10 mouse cellular contexts compared by ENCODE assay signal in genomic region chr11:44619887-44620693, GRCm38 (mm10). TPM values are rescaled to one million over a fixed set of nuclear protein-coding genes. Genes with fewer than 3 reads are reported as not detected.
DNase-seq lines count a peak whose midpoint lies in the region; ATAC-seq and TF ChIP-seq lines count a peak whose summit lies in the region.
"Had no signal": no experiment of that assay in that cellular context is flagged by ENCODE, and none has a peak within 500 bp of the region (broad histone marks: within the 10 kb centered on the region; RNA-seq: fewer than 3 reads in every experiment).

No protein-coding gene starts in this region.

- no peak for ATAC-seq in forebrain, postnatal 0 days
- no peak for ATAC-seq in intestine, embryonic 15.5 days
- ATAC-seq in neural tube, embryonic 11.5 days (ENCODE audit: insufficient read depth, low FRiP score, low TSS enrichment): no peak
- ATAC-seq in megakaryocyte-erythroid progenitor cell, adult 5-6 weeks (replicated peaks; ENCODE audit: low FRiP score, low TSS enrichment, poor library complexity, severe bottlenecking): no peak

- H3K4me3 ChIP-seq in gastrocnemius, adult 2 months: peak overlapping the region; percentile 81
- peak overlapping the region; percentile 43 for H3K4me3 ChIP-seq in forebrain, postnatal 0 days (ENCODE audit: low read depth, low read length)
- peak overlapping the region; percentile 29 for H3K4me3 ChIP-seq in intestine, embryonic 15.5 days (replicated peaks)
- peak overlapping the region; percentile 61 for H3K4me3 ChIP-seq in neural tube, embryonic 11.5 days (ENCODE audit: low read depth, low read length)

- no peak for TF ChIP-seq CTCF in gastrocnemius, adult 2 months (IDR thresholded peaks at IDR 0.05)
- TF ChIP-seq CTCF in forebrain, postnatal 0 days (IDR thresholded peaks at IDR 0.05; ENCODE audit: low read depth): no peak

- peak overlapping the region; percentile 22; the same call in 1 of the 2 replicates for H3K9ac ChIP-seq in forebrain, postnatal 0 days
- peak overlapping the region; percentile 28; the same call in 1 of the 2 replicates for H3K9ac ChIP-seq in intestine, embryonic 15.5 days
- H3K9ac ChIP-seq in neural tube, embryonic 11.5 days (ENCODE audit: low read length): peak overlapping the region; percentile 69

- H3K36me3 ChIP-seq in forebrain, postnatal 0 days (ENCODE audit: insufficient read depth): no peaks in the 10 kb centered on the region
- H3K36me3 ChIP-seq in intestine, embryonic 15.5 days: no peaks in the 10 kb centered on the region
- H3K36me3 ChIP-seq in neural tube, embryonic 11.5 days (ENCODE audit: control insufficient read depth, insufficient read depth, low read length): no peaks in the 10 kb centered on the region

- H3K4me1 ChIP-seq in forebrain, postnatal 0 days (ENCODE audit: insufficient read depth): 0 out of 2 replicates have a peak, but pooled peaks cover 2% of the 10 kb centered on the region
- peaks cover 12% of the 10 kb centered on the region; the same call in 1 of the 2 replicates for H3K4me1 ChIP-seq in intestine, embryonic 15.5 days (replicated peaks)
- H3K4me1 ChIP-seq in neural tube, embryonic 11.5 days (ENCODE audit: control insufficient read depth, insufficient read depth, low read length): peaks cover 12% of the 10 kb centered on the region; the same call in 1 of the 2 replicates

- WGBS in forebrain, postnatal 0 days: 3% methylated on average over 41 of the region's 41 CpGs
- WGBS in intestine, embryonic 15.5 days: 9% methylated on average over 41 of the region's 41 CpGs
- 1% methylated on average over 41 of the region's 41 CpGs for WGBS in neural tube, embryonic 11.5 days

- H3K9me3 ChIP-seq in forebrain, postnatal 0 days (ENCODE audit: low read length): no peaks in the 10 kb centered on the region
- no peaks in the 10 kb centered on the region for H3K9me3 ChIP-seq in intestine, embryonic 15.5 days
- no peaks in the 10 kb centered on the region for H3K9me3 ChIP-seq in neural tube, embryonic 11.5 days (ENCODE audit: control insufficient read depth, low read length)

- peak overlapping the region; percentile 94 for H3K27ac ChIP-seq in gastrocnemius, adult 2 months
- H3K27ac ChIP-seq in forebrain, postnatal 0 days (ENCODE audit: low read depth, low read length): no peak overlapping the region; the same call in 1 of the 2 replicates
- no peak overlapping the region for H3K27ac ChIP-seq in intestine, embryonic 15.5 days
- peak overlapping the region; percentile 42 for H3K27ac ChIP-seq in neural tube, embryonic 11.5 days (ENCODE audit: low read depth, low read length)
- H3K27ac ChIP-seq: macrophage had no signal

- peak; percentile 54 for DNase-seq in gastrocnemius, adult 2 months
- DNase-seq in gastrocnemius, postnatal 4 days (ENCODE audit: low spot score in 2 of 2): no peak
- DNase-seq in ZHBTc4 (ENCODE audit: low read depth, low spot score): peak; percentile 46
- DNase-seq in forebrain, postnatal 0 days: no peak
- no peak for DNase-seq in neural tube, embryonic 11.5 days (ENCODE audit: low spot score)
- DNase-seq in layer of hippocampus, postnatal 36 days: no peak

- H3K4me2 ChIP-seq in forebrain, postnatal 0 days (ENCODE audit: low read depth): peak overlapping the region; percentile 35
- H3K4me2 ChIP-seq in intestine, embryonic 15.5 days (replicated peaks): peak overlapping the region; percentile 53
- peak overlapping the region; percentile 85 for H3K4me2 ChIP-seq in neural tube, embryonic 11.5 days (ENCODE audit: low read depth)

- peaks cover 64% of the 10 kb centered on the region for H3K27me3 ChIP-seq in forebrain, postnatal 0 days (ENCODE audit: insufficient read depth, low read length)
- peaks cover 57% of the 10 kb centered on the region for H3K27me3 ChIP-seq in intestine, embryonic 15.5 days (replicated peaks)
- H3K27me3 ChIP-seq in neural tube, embryonic 11.5 days (ENCODE audit: control insufficient read depth, insufficient read depth, low read length): peaks cover 17% of the 10 kb centered on the region

- intact Hi-C loops in gastrocnemius, adult 2 months (cut with DNase I): loop anchor here (2.0 to 10.0 kb wide), 3 partner anchors 67 to 1265 kb away; no protein-coding TSS in a partner anchor

RNA-seq across cellular contexts. Expression of gene Ebf1, which starts 3.0 kb away (rescaled TPM):
- total RNA-seq in gastrocnemius, adult 2 months (2021): 10 to 100 TPM in 1 of 2 experiments, 1 to 10 TPM in 1; 9.4 to 10.3 TPM
- total RNA-seq in gastrocnemius, postnatal 4 days (2021): 10 to 100 TPM; 55.7 to 56.6 TPM
- total RNA-seq in forebrain, postnatal 0 days (2014; rRNA removed): 12.9 and 13.0 TPM in 2 replicates
- polyA plus RNA-seq in forebrain, postnatal 0 days (2015; fragmentation: Nextera tagmentation; extraction: Ambion mirVana): 15.6 and 20.6 TPM in 2 replicates
- polyA plus RNA-seq in intestine, embryonic 15.5 days (2015; fragmentation: Nextera tagmentation; extraction: Ambion mirVana): 9.5 and 12.1 TPM in 2 replicates
- polyA plus RNA-seq in neural tube, embryonic 11.5 days (2014; fragmentation: Nextera tagmentation; extraction: Ambion mirVana): 104 and 113 TPM in 2 replicates
- total RNA-seq in megakaryocyte-erythroid progenitor cell, adult 5-6 weeks (2014; fragmentation: Nextera tagmentation): 4.0 and 26.9 TPM in 2 replicates
- 2.9 TPM in 1 of 2 replicates, not detected in the other for total RNA-seq in megakaryocyte-erythroid progenitor cell, adult 5-6 weeks (2017)
- total RNA-seq in layer of hippocampus, postnatal 36 days (2021): 1 to 10 TPM; 2.6 to 3.1 TPM
- total RNA-seq: MEL had no signal

Comparison
In these comparisons a context has a peak if more than half of its experiments do, and no peak if none do; other contexts are left out.
1. DNase-seq: peak in gastrocnemius, adult 2 months (single experiment) and ZHBTc4 (single experiment); none in gastrocnemius, postnatal 4 days (0 of 2), forebrain, postnatal 0 days (single experiment), neural tube, embryonic 11.5 days (single experiment) and layer of hippocampus, postnatal 36 days (0 of 2).
2. H3K27ac ChIP-seq: peak in gastrocnemius, adult 2 months (single experiment) and neural tube, embryonic 11.5 days (single experiment); none in forebrain, postnatal 0 days (single experiment) and intestine, embryonic 15.5 days (single experiment).
3. H3K4me3 ChIP-seq: peak in every context shown above with its lines; median percentile 81 in gastrocnemius, adult 2 months; 61 in neural tube, embryonic 11.5 days; 43 in forebrain, postnatal 0 days; 29 in intestine, embryonic 15.5 days.
4. H3K4me2 ChIP-seq: peak in every context shown above with its lines; median percentile 85 in neural tube, embryonic 11.5 days; 53 in intestine, embryonic 15.5 days; 35 in forebrain, postnatal 0 days.
5. Peak in every context shown above with its lines, with median percentiles within 50 percentile points of each other: H3K9ac ChIP-seq.